ENCODE assay signal across 29 mouse cellular contexts in genomic region chr1:186985131-186985530, GRCm38 (mm10). TPM values are rescaled to one million over a fixed set of nuclear protein-coding genes. Genes with fewer than 3 reads are reported as not detected.
"Had no signal": no experiment of that assay in that cellular context is flagged by ENCODE, and none has a peak within 500 bp of the region (broad histone marks: within the 10 kb centered on the region; RNA-seq: fewer than 3 reads in every experiment).

No protein-coding gene starts in this region.

- H3K27ac ChIP-seq: heart, adult 2 months; heart, embryonic 13.5 days; heart, embryonic 15.5 days; hindbrain, embryonic 12.5 days; hindbrain, embryonic 14.5 days; intestine, embryonic 15.5 days; layer of hippocampus, adult 2 months; left cerebral cortex, adult 2 months; limb, embryonic 10.5 days; limb, embryonic 12.5 days; liver, embryonic 13.5 days; liver, embryonic 15.5 days had no signal

- H3K9me3 ChIP-seq: heart, embryonic 13.5 days; heart, embryonic 15.5 days; hindbrain, embryonic 10.5 days; hindbrain, embryonic 12.5 days; intestine, embryonic 15.5 days; limb, embryonic 10.5 days; limb, embryonic 12.5 days; liver, embryonic 13.5 days; liver, embryonic 15.5 days had no signal

- H3K9ac ChIP-seq: heart, embryonic 13.5 days; heart, embryonic 15.5 days; hindbrain, embryonic 12.5 days; hindbrain, embryonic 14.5 days; intestine, embryonic 15.5 days; limb, embryonic 12.5 days; liver, embryonic 13.5 days; liver, embryonic 15.5 days had no signal

- H3K4me3 ChIP-seq: heart, adult 2 months; heart, embryonic 13.5 days; heart, embryonic 15.5 days; hindbrain, embryonic 10.5 days; hindbrain, embryonic 12.5 days; intestine, embryonic 15.5 days; layer of hippocampus, adult 2 months; left cerebral cortex, adult 2 months; limb, embryonic 10.5 days; limb, embryonic 12.5 days; liver, embryonic 13.5 days; liver, embryonic 15.5 days had no signal

- H3K36me3 ChIP-seq: heart, embryonic 13.5 days; heart, embryonic 15.5 days; hindbrain, embryonic 10.5 days; hindbrain, embryonic 12.5 days; intestine, embryonic 15.5 days; limb, embryonic 10.5 days; limb, embryonic 12.5 days; liver, embryonic 13.5 days; liver, embryonic 15.5 days had no signal

- ATAC-seq: hindbrain, embryonic 16.5 days; inflammation-experienced regulatory T-cells, adult 6 months; intestine, embryonic 15.5 days; intestine, postnatal 0 days had no signal

- H3K27me3 ChIP-seq: heart, embryonic 13.5 days; heart, embryonic 15.5 days; intestine, embryonic 15.5 days; limb, embryonic 12.5 days; liver, embryonic 13.5 days; liver, embryonic 15.5 days had no signal

- H3K4me2 ChIP-seq: heart, embryonic 11.5 days; heart, embryonic 13.5 days; heart, embryonic 15.5 days; hindbrain, embryonic 12.5 days; hindbrain, embryonic 14.5 days; intestine, embryonic 15.5 days; limb, embryonic 12.5 days; liver, embryonic 11.5 days; liver, embryonic 13.5 days; liver, embryonic 15.5 days had no signal

- DNase-seq: gastrocnemius, postnatal 10 days; gastrocnemius, postnatal 25 days; heart, adult 2 months; heart, postnatal 4 days; kidney, adult 18-20 months; kidney, adult 8-10 months; kidney, postnatal 10 days; kidney, postnatal 25 days; kidney, postnatal 4 days; liver; liver, embryonic 13.5 days had no signal

- H3K4me1 ChIP-seq: heart, embryonic 13.5 days; intestine, embryonic 15.5 days; limb, embryonic 12.5 days; liver, embryonic 13.5 days; liver, embryonic 15.5 days had no signal

RNA-seq across cellular contexts. Expression of gene D1Pas1, which starts 17.9 kb away (rescaled TPM):
- polyA plus RNA-seq: heart, adult 2 months; inflammation-experienced regulatory T-cells, adult 6 months; intestine, postnatal 0 days; kidney, embryonic 14.5 days; kidney, embryonic 16.5 days; liver, embryonic 13.5 days; liver, embryonic 15.5 days had no signal
